Mouse (Mus musculus) CD8-positive naive resting alpha-beta T cell, adult 2 months (primary cell): ENCODE results near the gene Ssbp4.
A peak's percentile ranks its signal among the peaks of the same experiment; 100 is the strongest.

ENCODE experiments used
- DNase-seq, 2 experiments: peaks; one replicate each; pipeline ENCODE4 v3.0.0; 2022; ENCODE audit warnings: low read depth in 2 of 2, low spot score in 2 of 2

The Ssbp4 gene

GRCm38 (mm10) chr8:70632346-70632892 is 23.7 kb upstream of the Ssbp4 start, which contains the start of gene Gdf15:
Gene Gdf15, minus strand, starts transcription at chr8:70632456.
- DNase-seq: no peak

- DNase-seq: no peak
Observed at GRCm38 (mm10) chr8:70631436-70631835, 22.8 kb upstream of the Ssbp4 start.

- DNase-seq: no peak
Observed at GRCm38 (mm10) chr8:70630532-70631381, 22.1 kb upstream of the Ssbp4 start.

DNA sequence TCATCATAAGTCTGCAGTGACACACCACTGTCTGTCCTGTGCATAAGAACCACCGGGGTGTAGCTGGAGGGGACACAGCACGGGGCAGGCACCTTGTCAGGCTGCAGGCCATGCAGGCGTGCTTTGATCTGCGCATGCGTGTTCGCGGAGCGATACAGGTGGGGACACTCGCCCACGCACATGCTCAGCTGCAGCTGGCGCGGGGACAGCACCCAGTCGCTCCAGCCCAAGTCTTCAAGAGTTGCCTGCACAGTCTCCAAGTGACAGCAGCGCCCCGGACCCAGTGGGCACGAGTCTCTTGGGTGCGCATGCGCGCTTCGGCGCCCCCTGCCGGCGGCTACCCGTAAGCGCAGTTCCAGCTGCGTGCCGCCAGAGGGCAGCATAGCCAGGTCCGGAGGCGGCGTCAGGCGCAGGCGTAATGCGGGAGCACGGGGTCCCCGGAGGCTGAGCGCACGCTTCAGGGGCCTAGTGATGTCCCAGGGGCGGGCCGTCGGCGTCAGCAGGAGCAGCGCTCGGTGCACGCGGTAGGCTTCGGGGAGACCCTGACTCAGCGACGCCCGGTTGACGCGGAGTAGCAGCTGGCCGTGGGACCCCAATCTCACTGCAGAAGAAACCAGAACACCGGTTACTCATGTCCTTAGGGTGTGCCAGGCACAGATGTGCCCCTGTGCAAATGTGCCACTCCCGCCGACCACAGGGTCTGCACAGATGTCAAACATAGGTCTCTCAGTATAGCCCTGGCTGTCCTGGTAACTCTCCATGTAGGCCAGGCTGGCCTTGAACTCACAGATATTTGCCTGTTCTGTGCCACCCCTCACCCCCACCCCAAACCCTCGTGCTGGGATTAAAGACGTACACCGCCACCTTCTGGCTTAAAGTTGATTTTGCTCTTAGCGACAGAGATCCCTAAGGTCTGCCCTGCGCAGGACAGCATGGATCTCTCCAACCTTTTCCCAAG is 21.2 kb upstream of the Ssbp4 start:
- peak; percentile 92 to 93 for DNase-seq

DNA sequence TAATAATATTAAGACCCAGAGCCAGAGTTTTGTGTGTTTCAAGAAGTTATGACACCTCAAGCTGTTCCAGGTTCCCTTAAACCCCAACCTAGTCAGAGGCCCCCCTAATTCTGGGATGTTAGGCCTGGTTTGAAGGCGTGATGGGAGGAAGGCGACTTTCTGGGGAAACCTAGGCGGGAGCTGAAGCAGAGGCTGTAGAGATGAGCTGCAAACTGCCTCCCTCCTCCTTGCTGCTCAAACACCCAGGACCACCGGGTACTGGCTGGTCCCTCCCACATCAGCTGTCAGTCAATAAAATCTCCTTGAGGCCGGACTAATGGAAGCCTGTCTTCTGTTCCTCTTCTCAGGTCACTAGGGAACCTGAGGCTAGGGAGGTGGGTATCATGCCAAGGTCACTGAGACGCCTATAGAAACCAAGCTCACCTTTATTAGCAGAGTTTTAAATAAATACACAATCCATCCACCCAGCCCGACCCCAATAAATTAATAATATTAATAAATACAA is 20.4 kb upstream of the Ssbp4 start:
- DNase-seq: no peak

DNA sequence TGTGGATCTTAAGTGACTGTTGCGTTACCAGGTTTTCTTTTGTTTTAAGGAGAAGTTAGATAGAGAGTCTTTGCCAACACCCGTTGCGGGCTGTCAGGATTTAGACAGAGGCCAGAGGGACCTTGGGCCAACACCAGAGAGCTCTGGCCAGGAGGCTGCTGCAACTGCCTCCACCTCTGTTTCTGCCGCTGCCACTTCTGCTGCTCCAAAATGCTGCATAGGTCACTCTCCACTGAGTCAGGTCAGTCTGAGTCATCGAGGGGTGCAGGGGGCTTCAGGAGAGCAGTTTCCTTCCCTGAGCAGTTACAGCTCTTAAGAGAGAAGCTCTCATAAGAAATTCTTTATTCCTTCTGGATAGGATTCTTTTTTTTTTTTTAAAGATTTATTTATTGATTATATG is 18.4 kb upstream of the Ssbp4 start:
- DNase-seq: no peak

- peak; percentile 39 to 61 for DNase-seq
Observed at GRCm38 (mm10) chr8:70625104-70625503, 16.4 kb upstream of the Ssbp4 start.

- DNase-seq: no peak
Observed at GRCm38 (mm10) chr8:70622220-70622619, 13.5 kb upstream of the Ssbp4 start.

DNA sequence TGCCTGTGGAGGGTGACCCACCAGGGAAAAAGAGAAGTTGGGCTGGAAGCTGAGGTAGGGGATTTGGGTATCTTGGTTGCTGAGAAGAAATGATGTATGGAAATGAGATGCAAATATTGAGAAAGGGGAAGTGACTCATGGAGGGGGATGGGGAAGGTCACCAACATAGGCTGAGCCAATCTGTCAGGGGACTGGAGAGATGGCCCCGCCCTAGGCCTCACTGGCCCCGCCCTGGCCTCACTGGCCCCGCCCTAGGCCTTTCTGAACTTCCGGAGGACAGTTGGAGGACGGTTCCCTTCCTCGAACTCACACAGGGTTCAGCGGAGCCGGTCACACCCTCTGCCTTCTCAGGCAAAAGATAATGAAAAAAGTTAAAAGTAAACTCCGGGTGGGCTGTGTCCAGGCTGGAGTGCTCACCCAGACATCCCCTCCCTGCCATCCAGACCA is 10.2 kb upstream of the Ssbp4 start:
- no peak for DNase-seq

DNA sequence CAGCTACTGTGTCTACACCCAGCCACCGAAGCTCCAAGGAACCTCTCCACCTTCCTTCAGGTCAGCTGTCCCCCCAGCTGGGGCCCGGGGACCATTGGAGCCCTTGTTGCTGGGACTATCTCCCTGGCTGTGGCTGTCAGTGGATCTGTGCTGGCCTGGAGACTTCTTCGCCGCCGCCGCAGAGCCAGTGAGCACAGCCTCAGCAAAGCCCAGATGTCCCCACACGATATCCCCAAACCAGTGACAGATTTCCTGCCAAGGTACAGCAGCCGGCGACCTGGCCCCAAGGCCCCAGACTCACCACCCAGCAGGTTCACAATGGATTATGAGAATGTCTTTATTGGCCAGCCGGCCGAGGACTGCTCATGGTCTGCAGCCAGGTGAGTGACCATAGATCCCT is 9.3 kb upstream of the Ssbp4 start:
- DNase-seq: no peak

DNA sequence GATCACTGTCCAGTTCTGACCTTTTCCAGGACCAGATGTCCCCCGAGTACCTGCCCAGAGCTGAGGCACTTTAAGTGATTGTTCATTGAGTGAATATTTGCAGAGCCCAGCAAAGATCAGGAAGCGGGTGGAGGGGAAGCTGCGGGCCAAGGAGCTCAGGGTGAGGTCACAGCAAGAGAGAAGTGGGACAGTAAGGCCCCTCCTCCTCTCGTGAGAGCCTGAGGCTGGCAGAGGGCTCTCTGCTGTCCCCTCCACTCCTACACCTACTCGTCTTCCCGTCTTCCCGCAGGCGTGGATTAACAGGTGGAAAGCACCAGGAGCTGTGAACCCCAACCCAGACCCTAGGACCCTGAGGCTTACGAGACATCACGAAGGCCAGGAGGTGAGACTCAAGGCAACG is 8.0 kb upstream of the Ssbp4 start:
- DNase-seq: no peak

DNA sequence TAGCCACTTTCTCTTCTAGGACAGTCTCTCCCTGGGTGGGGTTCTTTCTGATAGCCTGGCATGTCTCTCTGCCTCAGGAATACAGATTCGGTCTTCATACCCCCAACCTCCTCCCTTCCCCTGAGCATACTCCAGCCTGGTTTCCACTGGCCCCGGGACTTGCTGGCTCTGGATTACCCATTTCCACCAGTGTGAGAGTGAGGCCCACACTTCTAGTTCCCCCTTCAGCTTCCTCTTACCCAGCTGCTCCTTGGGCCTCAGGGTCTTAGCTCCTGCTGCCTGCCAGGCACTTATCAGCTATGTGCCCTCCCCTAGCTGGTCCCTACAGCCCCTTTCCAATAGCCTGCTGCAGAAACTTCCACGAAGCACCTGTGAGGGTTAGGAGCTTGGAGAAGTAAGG is 7.2 kb upstream of the Ssbp4 start, which contains the start of gene Lrrc25:
Gene Lrrc25 (plus strand): TSS at position 262 of the 400 bp plus-strand sequence.
- no peak for DNase-seq

DNA sequence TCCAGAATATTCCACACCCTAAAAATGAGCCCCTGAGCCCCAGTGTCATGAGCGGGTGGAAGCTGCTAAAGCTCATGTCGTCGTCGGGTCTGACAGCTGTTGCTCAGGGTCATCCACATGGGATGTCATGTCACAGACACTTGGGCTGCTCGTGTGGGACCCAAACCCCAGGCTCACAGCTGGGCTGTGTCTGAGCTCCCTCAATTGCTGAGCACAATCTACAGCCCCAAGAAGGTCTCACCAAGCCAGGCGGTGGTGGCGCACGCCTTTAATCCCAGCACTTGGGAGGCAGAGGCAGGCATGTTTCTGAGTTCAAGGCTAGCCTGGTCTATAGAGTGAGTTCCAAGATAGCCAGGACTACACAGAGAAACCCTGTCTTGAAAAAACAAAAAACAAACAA is 6.6 kb upstream of the Ssbp4 start:
- no peak for DNase-seq

DNA sequence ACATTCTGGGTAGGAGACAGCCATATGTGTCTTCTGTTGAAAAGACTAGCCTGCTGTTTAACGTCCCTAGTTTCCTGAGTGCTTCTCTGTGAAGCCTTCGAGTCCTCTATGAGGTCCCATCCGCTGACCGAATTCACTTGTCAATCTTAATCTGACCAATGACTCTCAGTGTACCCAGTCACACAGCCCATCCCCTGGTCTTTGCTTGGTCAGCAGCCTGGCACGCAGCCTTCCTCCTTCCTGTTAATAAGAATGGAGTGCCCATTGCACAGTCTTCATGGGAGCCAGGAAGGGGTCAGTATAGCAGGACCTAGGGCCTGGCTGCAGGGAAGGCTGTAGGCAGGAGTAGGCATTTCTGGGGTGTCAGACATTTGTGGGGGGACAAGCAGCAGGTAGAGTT is 5.8 kb upstream of the Ssbp4 start:
- no peak for DNase-seq

- no peak for DNase-seq
Observed at GRCm38 (mm10) chr8:70613763-70614162, 5.1 kb upstream of the Ssbp4 start.

DNA sequence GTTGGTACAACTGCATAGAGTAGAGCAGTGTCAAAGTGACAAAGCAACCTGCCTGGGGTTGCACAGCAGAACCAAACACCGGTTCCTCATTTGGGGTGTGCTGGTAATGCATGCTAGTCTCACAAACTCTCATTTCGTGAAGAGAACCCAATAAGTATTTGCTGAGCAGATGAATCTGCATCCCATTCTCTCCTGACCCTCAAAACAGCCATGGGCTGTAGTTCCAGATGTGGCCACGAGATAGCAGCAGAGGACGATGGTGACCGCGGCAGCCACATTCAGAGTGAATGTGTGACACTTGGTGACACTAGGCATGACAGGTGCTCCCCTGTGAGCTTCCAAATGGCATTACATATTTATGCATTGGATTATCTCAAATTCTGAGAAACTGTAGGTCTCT is 3.2 kb upstream of the Ssbp4 start:
- peak; percentile 86 to 92 for DNase-seq

DNA sequence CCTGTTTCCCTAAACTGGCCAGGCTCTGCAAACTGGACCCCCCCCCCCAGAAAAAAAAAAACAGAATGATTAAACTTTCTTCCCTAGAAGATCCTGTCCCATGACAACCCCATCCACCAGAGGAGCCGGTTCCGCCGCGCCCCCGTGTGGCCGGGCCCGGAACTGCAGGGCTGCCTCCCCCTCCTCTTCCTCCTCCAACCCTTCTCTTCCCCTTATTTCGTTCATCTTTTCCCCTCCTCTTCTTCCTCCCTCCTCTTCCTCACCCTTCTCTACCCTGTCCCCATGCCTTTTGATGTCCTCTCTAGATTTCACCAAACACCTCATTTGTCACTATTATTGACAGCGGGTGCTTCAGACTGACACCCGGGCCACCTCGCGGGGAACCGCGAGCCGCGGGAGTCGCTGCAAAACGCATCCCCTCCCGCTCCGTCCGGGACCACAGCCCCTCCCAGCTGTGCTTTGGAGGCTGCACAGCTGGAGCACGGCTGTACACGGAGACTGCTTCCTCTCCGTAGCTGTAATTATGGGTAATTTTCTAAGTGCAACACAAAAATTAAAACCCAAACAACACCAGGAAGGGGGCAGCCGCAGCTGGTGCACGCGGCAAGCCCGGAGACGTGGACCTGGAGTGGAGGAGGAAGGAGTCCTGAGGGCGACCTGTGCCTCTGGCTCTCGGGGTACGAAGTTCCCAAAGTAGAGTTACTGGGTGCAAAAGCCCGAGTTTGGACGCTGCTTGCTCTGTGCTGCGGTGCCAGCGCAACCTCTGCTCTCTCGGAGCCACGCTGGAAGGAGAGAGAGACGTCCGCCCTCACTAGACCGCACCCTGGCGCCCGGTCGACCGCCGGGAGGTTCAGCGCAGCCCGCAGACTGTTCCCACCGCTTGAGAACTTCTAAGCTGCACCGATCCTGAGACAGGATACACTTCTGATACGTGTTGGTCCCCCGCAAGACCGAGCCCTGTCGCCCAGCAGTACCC is 2.4 kb upstream of the Ssbp4 start:
- peak; percentile 74 to 84 for DNase-seq

- DNase-seq: peak; percentile 76 to 78
Observed at GRCm38 (mm10) chr8:70609849-70610795, 1.4 kb upstream of the Ssbp4 start.

DNA sequence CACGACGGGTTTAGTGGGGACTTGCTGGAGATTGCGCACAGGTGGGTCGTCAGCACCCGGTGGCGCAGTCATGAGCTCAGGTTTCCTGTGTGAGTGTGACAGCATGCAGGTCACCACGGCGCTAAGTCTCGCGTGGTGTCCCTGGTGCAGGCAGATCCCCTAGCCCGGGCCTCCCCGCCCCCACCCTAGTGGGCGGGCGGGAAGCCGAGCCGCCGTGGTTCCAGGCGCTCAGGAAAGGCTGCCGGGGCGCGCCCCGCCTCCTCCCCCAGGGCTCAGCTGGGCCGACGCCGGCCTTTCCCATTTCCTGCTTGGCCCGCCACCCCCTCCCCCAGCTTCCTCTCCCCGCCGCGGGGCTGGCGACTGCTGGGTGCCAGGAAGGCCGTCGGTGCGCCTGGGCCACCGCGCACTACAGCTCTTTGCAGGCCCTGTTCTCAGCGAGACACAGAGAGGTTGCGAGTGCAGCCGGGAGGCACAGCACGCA is 736 bp upstream of the Ssbp4 start:
- DNase-seq: peak; percentile 70 to 74
